Mouse (Mus musculus) c-Kit-positive CD71-positive TER-119-positive erythroid progenitor cells, embryonic 14.5 days (primary cell): ENCODE results near the gene Ptgir.
A peak's percentile ranks its signal among the peaks of the same experiment; 100 is the strongest.
"Not testable (repeated sequence)": the region's sequence is repeated elsewhere in the genome, so short reads cannot be mapped to it uniquely, and the experiment has no call there.

ENCODE experiments used
- DNase-seq: peaks from one replicate; pipeline ENCODE4 v3.0.0-alpha.2; 2013; ENCODE audit warnings: low spot score

Gene Ptgir

GRCm38 (mm10) chr7:16940292-16940691 lies 34.0 kb downstream of the Ptgir start:
- DNase-seq: no peak

GRCm38 (mm10) chr7:16942861-16943260 lies 36.6 kb downstream of the Ptgir start:
- DNase-seq: no peak

GRCm38 (mm10) chr7:16944061-16944807 lies 37.9 kb downstream of the Ptgir start, which contains the start of gene Pnmal2:
Pnmal2 (plus strand) TSS chr7:16944682.
- no peak for DNase-seq

- no peak for DNase-seq
Measured at GRCm38 (mm10) chr7:16944808-16945315, 38.6 kb downstream of the Ptgir start.

- DNase-seq: no peak
Measured at GRCm38 (mm10) chr7:16945419-16945818, 39.1 kb downstream of the Ptgir start.

GRCm38 (mm10) chr7:16946441-16947348 lies 40.4 kb downstream of the Ptgir start:
- no peak for DNase-seq

GRCm38 (mm10) chr7:16947349-16947895 lies 41.1 kb downstream of the Ptgir start:
- DNase-seq: no peak

- no peak for DNase-seq
Measured at GRCm38 (mm10) chr7:16947959-16948361, 41.7 kb downstream of the Ptgir start.

GRCm38 (mm10) chr7:16948923-16949458 lies 42.7 kb downstream of the Ptgir start:
- DNase-seq: no peak

GRCm38 (mm10) chr7:16949908-16950841 lies 43.9 kb downstream of the Ptgir start:
- DNase-seq: peak; percentile 39

GRCm38 (mm10) chr7:16950861-16951635 lies 44.8 kb downstream of the Ptgir start:
- DNase-seq: peak; percentile 53

GRCm38 (mm10) chr7:16953776-16954175 lies 47.5 kb downstream of the Ptgir start:
- DNase-seq: not testable (repeated sequence)

- DNase-seq: no peak
Measured at GRCm38 (mm10) chr7:16955712-16956111, 49.4 kb downstream of the Ptgir start.

GRCm38 (mm10) chr7:16956410-16957265 lies 50.3 kb downstream of the Ptgir start:
- no peak for DNase-seq

GRCm38 (mm10) chr7:16959539-16960187 lies 53.4 kb downstream of the Ptgir start, which contains the start of gene Pnmal1:
Pnmal1 (plus strand) TSS chr7:16959679.
- no peak for DNase-seq
